Mouse (Mus musculus) gastrocnemius, adult 18-20 months (tissue): ENCODE data around the gene Zbtb25. TPM values are rescaled to one million over a fixed set of nuclear protein-coding genes. Genes with fewer than 3 reads are reported as not detected.

ENCODE experiments used
- DNase-seq: peaks from one replicate; pipeline ENCODE4 v3.0.0; 2021; ENCODE audit warnings: low spot score
- total RNA-seq, 2 experiments: library from RNA; stranded (reverse); gene quantifications; 2 replicates each; pipeline ENCODE4 v1.2.3; 2021

The Zbtb25 gene
- total RNA-seq, 2 experiments from 2014 or later = 5.8 to 8.5 TPM

DNA sequence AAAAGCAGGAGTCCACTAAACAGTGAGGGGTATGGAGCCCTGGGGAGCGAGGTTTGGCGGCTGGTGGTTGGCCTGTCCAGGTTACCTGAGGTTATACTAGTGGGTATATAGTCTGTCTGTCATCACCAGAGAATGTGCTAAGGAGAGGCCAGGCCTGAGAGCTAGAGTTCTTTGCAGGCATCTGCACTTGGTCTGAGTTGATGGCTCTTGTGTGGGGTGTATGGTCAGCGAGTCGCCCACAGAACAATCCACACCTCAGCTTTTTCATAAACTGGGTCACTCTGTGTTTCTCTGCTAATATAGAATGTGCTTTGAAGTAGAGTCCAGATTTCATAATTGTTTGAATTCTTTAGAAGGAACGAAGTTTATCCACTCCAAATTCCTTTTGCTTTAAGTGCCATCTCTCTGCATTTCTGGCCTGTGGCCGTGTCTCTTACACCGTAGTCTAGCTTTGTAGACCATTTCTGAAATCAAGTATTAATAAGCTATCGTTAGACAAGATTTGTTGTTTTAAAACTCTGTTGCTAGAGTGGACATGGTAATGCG lies 70.0 kb downstream of the Zbtb25 start:
- DNase-seq = no peak

- DNase-seq = no peak
These were observed 71.6 kb downstream of the Zbtb25 start for GRCm38 (mm10) chr12:76297830-76298229.

Other genes starting within 250 kb of the Zbtb25 start
- gene Esr2, start 192.3 kb downstream of the Zbtb25 start, total RNA-seq = under 1 TPM in 1 of 2 experiments, not detected in 1; 0.11 TPM
- gene Tex21, start 122.9 kb downstream of the Zbtb25 start, total RNA-seq = not detected
- 10 to 100 TPM; 31.3 to 35.1 TPM for gene Mthfd1, start 114.3 kb downstream of the Zbtb25 start, total RNA-seq
- under 1 TPM; 0.28 to 0.30 TPM for gene Akap5, start 44.7 kb downstream of the Zbtb25 start, total RNA-seq
- gene Zbtb1, start 664 bp upstream of the Zbtb25 start, total RNA-seq = 1 to 10 TPM; 3.9 to 4.0 TPM
- 1 to 10 TPM; 7.1 to 9.7 TPM for gene Hspa2, start 34.6 kb upstream of the Zbtb25 start, total RNA-seq
- gene Ppp1r36, start 47.9 kb upstream of the Zbtb25 start, total RNA-seq = under 1 TPM in 1 of 2 experiments, not detected in 1; 0.19 TPM
- 1 to 10 TPM; 5.2 to 5.3 TPM for gene Plekhg3, start 161.3 kb upstream of the Zbtb25 start, total RNA-seq